Mouse (Mus musculus): Measurements from ENCODE around the gene Trim8. TPM values are rescaled to one million over a fixed set of nuclear protein-coding genes. Genes with fewer than 3 reads are reported as not detected.

Trim8 gene
- polyA plus RNA-seq, 1 experiment from 2014 or later: 24.6 TPM

DNA sequence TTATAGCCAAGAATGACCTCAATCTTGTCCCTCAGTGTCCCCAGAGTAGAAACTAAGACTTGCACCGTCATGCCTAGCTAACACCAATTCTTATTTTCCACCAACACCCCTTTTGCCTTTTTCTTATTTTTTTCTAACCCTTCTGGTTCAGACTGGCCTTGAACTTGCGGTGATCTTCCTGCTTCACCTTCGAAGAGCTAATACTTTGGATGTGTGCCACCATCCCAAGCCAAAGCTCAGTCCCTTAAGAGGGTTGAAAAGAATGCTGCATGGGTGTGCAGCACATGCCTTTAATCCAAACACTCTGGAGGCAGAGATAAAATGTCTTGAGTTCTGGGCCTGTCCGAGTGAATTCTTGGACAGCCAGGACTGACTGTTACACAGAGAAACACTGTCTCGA is 8.9 kb downstream of the Trim8 start:
- peaks cover 63% of the 10 kb centered on the region for H3K4me1 ChIP-seq
- WGBS: 92% methylated on average over 5 of the region's 5 CpGs

GRCm38 (mm10) chr19:46510824-46511223 is 9.3 kb downstream of the Trim8 start:
- H3K9me3 ChIP-seq (replicated peaks): no peaks in the 10 kb centered on the region
- peaks cover 100% of the 10 kb centered on the region for H3K36me3 ChIP-seq
- peaks cover 60% of the 10 kb centered on the region for H3K4me1 ChIP-seq
- no peak for DNase-seq (ENCODE audit: low spot score)
- WGBS: 62% methylated on average over 3 of the region's 3 CpGs
- H3K27me3 ChIP-seq (ENCODE audit: low read depth, poor library complexity, severe bottlenecking): no peaks in the 10 kb centered on the region
- no peak overlapping the region for H3K4me3 ChIP-seq
- H3K27ac ChIP-seq (replicated peaks): no peak overlapping the region

More for the DNA sequence above, 8.9 kb downstream of the Trim8 start:
- H3K4me3 ChIP-seq: no peak overlapping the region
- peak overlapping the region; percentile 99; the same call in 1 of the 2 replicates for H3K27ac ChIP-seq (replicated peaks)
- peaks cover 100% of the 10 kb centered on the region for H3K36me3 ChIP-seq
- no peak for DNase-seq (ENCODE audit: low spot score)
- H3K9me3 ChIP-seq (replicated peaks): no peaks in the 10 kb centered on the region
- H3K27me3 ChIP-seq (ENCODE audit: low read depth, poor library complexity, severe bottlenecking): no peaks in the 10 kb centered on the region

DNA sequence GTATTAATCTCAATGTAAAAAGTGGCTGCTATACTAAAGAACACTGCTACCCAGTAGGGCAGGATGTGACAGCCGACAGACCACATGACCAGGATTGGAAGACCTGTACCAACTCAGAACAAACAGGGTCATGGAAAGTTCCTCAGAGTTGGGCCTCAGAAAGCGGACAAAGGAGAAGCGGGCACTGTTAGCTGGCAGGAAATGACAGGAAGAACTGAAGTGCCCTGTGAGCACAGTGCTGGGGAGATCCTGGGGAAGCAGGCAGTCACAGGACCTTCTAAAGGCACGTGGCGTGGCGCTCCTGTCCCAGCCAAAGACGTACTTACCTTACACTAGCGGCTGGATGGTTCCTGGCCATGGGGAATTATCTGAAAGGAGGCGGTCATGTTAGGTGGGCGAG is 9.8 kb downstream of the Trim8 start:
- no peak for DNase-seq (ENCODE audit: low spot score)
- Histone ChIP-seq H3K27me3 (ENCODE audit: low read depth, poor library complexity, severe bottlenecking) (no peaks in the 10 kb centered on the region), H3K36me3 (peaks cover 98% of the 10 kb centered on the region), H3K4me3 (no peak overlapping the region), H3K4me1 (peaks cover 56% of the 10 kb centered on the region), H3K27ac (replicated peaks) (no peak overlapping the region), H3K9me3 (replicated peaks) (no peaks in the 10 kb centered on the region)
- 87% methylated on average over 10 of the region's 10 CpGs for WGBS

GRCm38 (mm10) chr19:46514387-46514786 is 12.9 kb downstream of the Trim8 start:
- no peaks in the 10 kb centered on the region for H3K9me3 ChIP-seq (replicated peaks)
- H3K27me3 ChIP-seq (ENCODE audit: low read depth, poor library complexity, severe bottlenecking): no peaks in the 10 kb centered on the region
- WGBS: 82% methylated on average over 12 of the region's 12 CpGs
- H3K27ac ChIP-seq (replicated peaks): no peak overlapping the region
- H3K4me1 ChIP-seq: peaks cover 56% of the 10 kb centered on the region
- no peak overlapping the region for H3K4me3 ChIP-seq
- no peak for DNase-seq (ENCODE audit: low spot score)
- peaks cover 77% of the 10 kb centered on the region for H3K36me3 ChIP-seq

GRCm38 (mm10) chr19:46515287-46515821 is 13.9 kb downstream of the Trim8 start:
- Histone ChIP-seq H3K9me3 (replicated peaks) (no peaks in the 10 kb centered on the region), H3K27me3 (ENCODE audit: low read depth, poor library complexity, severe bottlenecking) (no peaks in the 10 kb centered on the region), H3K36me3 (peaks cover 67% of the 10 kb centered on the region), H3K27ac (replicated peaks) (peak overlapping the region; percentile 2; the same call in 1 of the 2 replicates), H3K4me3 (no peak overlapping the region), H3K4me1 (peaks cover 56% of the 10 kb centered on the region)
- no peak for DNase-seq (ENCODE audit: low spot score)
- 91% methylated on average over 24 of the region's 24 CpGs for WGBS

GRCm38 (mm10) chr19:46516667-46517528 is 15.4 kb downstream of the Trim8 start:
- 55% methylated on average over 3 of the region's 3 CpGs for WGBS
- Histone ChIP-seq H3K36me3 (peaks cover 52% of the 10 kb centered on the region), H3K4me3 (no peak overlapping the region), H3K27me3 (ENCODE audit: low read depth, poor library complexity, severe bottlenecking) (no peaks in the 10 kb centered on the region), H3K9me3 (replicated peaks) (no peaks in the 10 kb centered on the region), H3K4me1 (peaks cover 52% of the 10 kb centered on the region), H3K27ac (replicated peaks) (peak overlapping the region; percentile 88)
- no peak for DNase-seq (ENCODE audit: low spot score)

GRCm38 (mm10) chr19:46517529-46518351 is 16.2 kb downstream of the Trim8 start:
- WGBS: 27% methylated on average over 11 of the region's 14 CpGs
- Histone ChIP-seq H3K27ac (replicated peaks) (peak overlapping the region; percentile 88), H3K4me3 (peak overlapping the region; percentile 45), H3K4me1 (peaks cover 60% of the 10 kb centered on the region), H3K9me3 (replicated peaks) (no peaks in the 10 kb centered on the region), H3K36me3 (peaks cover 44% of the 10 kb centered on the region), H3K27me3 (ENCODE audit: low read depth, poor library complexity, severe bottlenecking) (no peaks in the 10 kb centered on the region)
- DNase-seq (ENCODE audit: low spot score): no peak

DNA sequence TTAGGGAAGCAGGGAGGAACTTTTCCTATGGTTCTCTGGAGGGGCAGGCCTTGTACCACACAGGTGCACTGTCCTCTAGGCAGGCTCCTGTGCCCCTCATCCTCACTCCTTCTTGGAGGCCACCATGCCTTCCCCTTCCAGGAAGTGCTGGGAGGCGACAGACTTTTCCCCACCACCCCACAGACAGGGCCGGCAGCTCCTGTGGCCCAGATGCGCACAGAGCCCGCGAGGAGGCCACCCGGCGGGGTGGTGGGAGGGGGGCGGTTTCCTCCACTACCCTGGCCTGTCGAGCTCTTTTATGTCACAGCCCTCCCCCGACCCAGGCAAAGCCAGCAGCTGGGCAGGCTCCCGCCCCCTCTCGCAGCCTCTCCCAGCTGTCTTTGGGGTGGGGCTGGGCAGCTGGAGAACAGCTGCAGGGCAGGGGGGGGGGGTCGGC is 16.9 kb downstream of the Trim8 start:
- H3K36me3 ChIP-seq: peaks cover 37% of the 10 kb centered on the region
- H3K27ac ChIP-seq (replicated peaks): peak overlapping the region; percentile 88
- no peaks in the 10 kb centered on the region for H3K9me3 ChIP-seq (replicated peaks)
- peaks cover 67% of the 10 kb centered on the region for H3K4me1 ChIP-seq
- WGBS: 0% methylated on average over 13 of the region's 13 CpGs
- peak overlapping the region; percentile 45 for H3K4me3 ChIP-seq
- H3K27me3 ChIP-seq (ENCODE audit: low read depth, poor library complexity, severe bottlenecking): no peaks in the 10 kb centered on the region
- DNase-seq (ENCODE audit: low spot score): peak; percentile 79

- WGBS: 9% methylated on average over 5 of the region's 5 CpGs
Measured at GRCm38 (mm10) chr19:46518828-46519621, 17.5 kb downstream of the Trim8 start.

GRCm38 (mm10) chr19:46521698-46522097 is 20.2 kb downstream of the Trim8 start:
- Histone ChIP-seq H3K27me3 (ENCODE audit: low read depth, poor library complexity, severe bottlenecking) (no peaks in the 10 kb centered on the region), H3K9me3 (replicated peaks) (no peaks in the 10 kb centered on the region), H3K4me3 (no peak overlapping the region), H3K36me3 (peaks cover 6% of the 10 kb centered on the region), H3K27ac (replicated peaks) (0 out of 2 replicates have a peak overlapping the region, but pooled peaks have one; percentile 95), H3K4me1 (peaks cover 89% of the 10 kb centered on the region)
- no peak for DNase-seq (ENCODE audit: low spot score)

More at GRCm38 (mm10) chr19:46518828-46519621, 17.5 kb downstream of the Trim8 start:
- Histone ChIP-seq H3K36me3 (peaks cover 31% of the 10 kb centered on the region), H3K9me3 (replicated peaks) (no peaks in the 10 kb centered on the region), H3K4me1 (peaks cover 73% of the 10 kb centered on the region), H3K27ac (replicated peaks) (peak overlapping the region; percentile 88), H3K27me3 (ENCODE audit: low read depth, poor library complexity, severe bottlenecking) (no peaks in the 10 kb centered on the region), H3K4me3 (peak overlapping the region; percentile 45)
- no peak for DNase-seq (ENCODE audit: low spot score)

GRCm38 (mm10) chr19:46522433-46523044 is 21.0 kb downstream of the Trim8 start:
- H3K36me3 ChIP-seq: no peaks in the 10 kb centered on the region
- no peak for DNase-seq (ENCODE audit: low spot score)
- WGBS: 51% methylated on average over 15 of the region's 15 CpGs
- H3K4me1 ChIP-seq: peaks cover 89% of the 10 kb centered on the region
- no peaks in the 10 kb centered on the region for H3K27me3 ChIP-seq (ENCODE audit: low read depth, poor library complexity, severe bottlenecking)
- H3K4me3 ChIP-seq: no peak overlapping the region
- no peaks in the 10 kb centered on the region for H3K9me3 ChIP-seq (replicated peaks)
- peak overlapping the region; percentile 95 for H3K27ac ChIP-seq (replicated peaks)

DNA sequence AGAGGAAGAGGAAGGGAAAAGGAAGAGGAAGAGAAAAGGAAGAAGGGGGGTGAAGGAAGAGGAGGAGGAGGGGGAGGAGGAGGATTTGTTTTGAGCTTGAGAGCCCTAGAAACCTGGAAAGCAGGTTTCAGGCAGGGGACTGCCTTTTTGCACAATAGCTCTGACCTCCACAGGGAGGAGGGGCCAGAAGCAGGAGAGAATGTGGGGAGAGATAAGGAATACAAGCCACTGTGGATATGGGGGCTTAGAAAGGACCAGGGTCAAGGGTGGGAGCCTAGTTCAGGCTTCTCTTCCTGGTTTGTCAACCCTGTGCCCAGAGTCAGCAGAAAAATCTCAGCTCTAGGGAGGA is 21.6 kb downstream of the Trim8 start:
- no peaks in the 10 kb centered on the region for H3K9me3 ChIP-seq (replicated peaks)
- H3K4me3 ChIP-seq: peak overlapping the region; percentile 47
- peaks cover 89% of the 10 kb centered on the region for H3K4me1 ChIP-seq
- DNase-seq (ENCODE audit: low spot score): no peak
- H3K27ac ChIP-seq (replicated peaks): peak overlapping the region; percentile 95
- H3K27me3 ChIP-seq (ENCODE audit: low read depth, poor library complexity, severe bottlenecking): no peaks in the 10 kb centered on the region
- H3K36me3 ChIP-seq: no peaks in the 10 kb centered on the region
